Mouse (Mus musculus) embryonic facial prominence, embryonic 11.5 days (tissue): ENCODE measurements around the gene Prune2. TPM values are rescaled to one million over a fixed set of nuclear protein-coding genes. Genes with fewer than 3 reads are reported as not detected.
"Not testable (repeated sequence)": the region's sequence is repeated elsewhere in the genome, so short reads cannot be mapped to it uniquely, and the experiment has no call there.

ENCODE experiments used
- ATAC-seq: fragments of 200-750 bp; cut with Nextera tagmentation; replicated peaks from 2 replicates; pipeline ENCODE4 v1.8.0; 2017; ENCODE audit warnings: low read depth; ENCODE audit not compliant: insufficient number of reproducible peaks, low FRiP score, low TSS enrichment
- DNase-seq: peaks from one replicate; pipeline ENCODE4 v3.0.0-alpha.2; 2015; ENCODE audit warnings: low spot score
- H3K27ac ChIP-seq: fragments of 300-500 bp; sonication (generic); replicated peaks from 2 replicates; pipeline ENCODE4 v1.5.1; 2014; ENCODE audit warnings: mild to moderate bottlenecking, low read depth, low read length, control low read depth
- H3K27me3 ChIP-seq: fragments of 300-500 bp; sonication (generic); 2 replicates; pipeline ENCODE4 v1.6.1; 2014; ENCODE audit warnings: mild to moderate bottlenecking, low read length, moderate library complexity, mixed read lengths; ENCODE audit not compliant: control insufficient read depth, insufficient read depth
- H3K36me3 ChIP-seq: fragments of 300-500 bp; sonication (generic); replicated peaks from 2 replicates; pipeline ENCODE4 v1.6.1; 2014; ENCODE audit warnings: low read depth, mild to moderate bottlenecking, low read length, moderate library complexity, mixed read lengths; ENCODE audit not compliant: control insufficient read depth, insufficient read depth
- H3K4me1 ChIP-seq: fragments of 300-500 bp; sonication (generic); 2 replicates; pipeline ENCODE4 v1.6.1; 2014; ENCODE audit warnings: low read length, mixed read lengths; ENCODE audit not compliant: control insufficient read depth, insufficient read depth
- H3K4me2 ChIP-seq: fragments of 300-500 bp; sonication (generic); 2 replicates; pipeline ENCODE4 v1.6.1; 2014; ENCODE audit warnings: low read depth, mild to moderate bottlenecking, control low read depth, low read length, moderate library complexity
- H3K4me3 ChIP-seq: fragments of 300-500 bp; sonication (generic); 2 replicates; pipeline ENCODE4 v1.5.1; 2014; ENCODE audit warnings: low read depth, low read length, control low read depth
- H3K9ac ChIP-seq: fragments of 300-500 bp; sonication (generic); replicated peaks from 2 replicates; pipeline ENCODE4 v1.6.1; 2014; ENCODE audit warnings: mild to moderate bottlenecking, control low read depth, low read length
- H3K9me3 ChIP-seq: fragments of 300-500 bp; sonication (generic); replicated peaks from 2 replicates; pipeline ENCODE4 v1.6.1; 2016; ENCODE audit warnings: mild to moderate bottlenecking, low read length, inconsistent platforms, mixed read lengths; ENCODE audit not compliant: control insufficient read depth
- WGBS: fragments of 180-500 bp; shearing (Covaris S2); extraction: QIAGEN DNeasy Blood & Tissue Kit; methylation state at CpG from one replicate; pipeline ENCODE4 v1.1.7; 2014; 5-methylcytosine and 5-hydroxymethylcytosine counted together
- polyA plus RNA-seq: library from polyadenylated mRNA; unstranded; fragments of >200 nt; fragmentation: Nextera tagmentation; extraction: Ambion mirVana; gene quantifications from 2 replicates; pipeline ENCODE4 v1.2.1, GENCODE M21; 2014

Gene Prune2
- polyA plus RNA-seq, 1 experiment from 2014 or later: 1.5 TPM

DNA sequence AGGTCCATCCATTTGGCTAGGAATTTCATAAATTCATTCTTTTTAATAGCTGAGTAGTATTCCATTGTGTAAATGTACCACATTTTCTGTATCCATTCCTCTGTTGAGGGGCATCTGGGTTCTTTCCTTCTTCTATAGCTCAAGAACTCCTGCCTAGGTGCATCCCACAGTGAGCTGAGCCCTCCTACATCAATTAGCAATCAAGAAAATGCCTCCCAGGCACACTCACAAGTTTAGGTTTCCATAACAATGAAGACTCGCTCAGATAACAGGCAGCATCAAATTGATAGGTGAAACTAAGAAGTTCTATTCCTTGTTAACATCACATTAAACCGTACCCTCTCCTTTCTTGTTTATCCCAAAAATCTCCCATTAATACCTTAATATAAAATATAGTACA lies 218.6 kb downstream of the Prune2 start:
- H3K4me3 ChIP-seq, H3K27me3 ChIP-seq, H3K4me1 ChIP-seq, DNase-seq, H3K9ac ChIP-seq, ATAC-seq, H3K36me3 ChIP-seq, H3K4me2 ChIP-seq, H3K27ac ChIP-seq, H3K9me3 ChIP-seq: not testable (repeated sequence)
- 84% methylated on average over 2 of the region's 2 CpGs for WGBS

DNA sequence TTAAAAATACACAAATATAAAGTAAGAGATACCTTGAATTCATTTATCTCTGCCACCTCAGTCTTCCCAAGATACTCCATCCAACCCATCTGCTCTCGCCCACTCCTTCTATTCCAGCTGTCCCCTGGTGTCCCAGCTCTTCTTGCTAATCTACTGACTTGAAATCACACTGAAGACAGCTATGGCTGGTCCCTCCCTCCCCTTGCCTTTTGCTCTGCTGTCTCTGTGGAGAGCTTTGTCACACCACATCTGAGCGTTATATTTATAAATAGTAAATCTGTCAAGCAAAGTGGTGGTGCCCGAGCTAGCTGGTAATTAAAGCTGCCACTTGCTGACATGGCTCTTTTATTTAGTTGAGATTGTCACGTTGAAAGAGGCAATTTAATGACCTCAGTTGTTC lies 224.6 kb downstream of the Prune2 start:
- H3K9me3 ChIP-seq: no peaks in the 10 kb centered on the region
- no peaks in the 10 kb centered on the region for H3K36me3 ChIP-seq
- no peak for DNase-seq
- no peak overlapping the region for H3K27ac ChIP-seq
- H3K4me2 ChIP-seq: no peak overlapping the region
- H3K4me3 ChIP-seq: no peak overlapping the region
- WGBS: 65% methylated on average over 4 of the region's 4 CpGs
- no peak for ATAC-seq
- H3K27me3 ChIP-seq: no peaks in the 10 kb centered on the region
- no peak overlapping the region for H3K9ac ChIP-seq
- H3K4me1 ChIP-seq: no peaks in the 10 kb centered on the region

DNA sequence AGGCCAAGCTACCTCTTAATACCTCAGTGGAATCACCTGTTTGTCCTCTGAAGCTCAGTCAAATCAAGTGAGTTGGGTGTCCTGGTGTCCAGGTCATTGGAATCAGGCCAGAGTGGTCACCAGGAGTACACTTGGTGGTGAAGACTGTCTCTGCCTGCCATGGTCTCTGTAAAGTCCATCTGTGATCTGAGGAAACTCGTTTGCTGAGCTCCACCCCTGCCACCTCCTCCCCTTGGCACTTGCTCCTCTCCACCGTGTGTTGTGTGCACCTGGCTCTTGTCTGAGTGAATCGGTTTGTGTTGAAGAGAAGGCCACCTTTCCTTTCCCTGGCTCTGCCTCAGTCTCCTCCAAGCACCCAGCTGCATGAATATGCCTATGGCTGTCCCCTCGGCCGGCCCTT lies 238.8 kb downstream of the Prune2 start:
- Histone ChIP-seq H3K4me1 (no peaks in the 10 kb centered on the region), H3K9me3 (no peaks in the 10 kb centered on the region), H3K9ac (no peak overlapping the region), H3K27ac (no peak overlapping the region), H3K4me2 (no peak overlapping the region), H3K27me3 (no peaks in the 10 kb centered on the region), H3K4me3 (no peak overlapping the region), H3K36me3 (no peaks in the 10 kb centered on the region)
- WGBS: 81% methylated on average over 5 of the region's 5 CpGs
- ATAC-seq: no peak
- DNase-seq: no peak

DNA sequence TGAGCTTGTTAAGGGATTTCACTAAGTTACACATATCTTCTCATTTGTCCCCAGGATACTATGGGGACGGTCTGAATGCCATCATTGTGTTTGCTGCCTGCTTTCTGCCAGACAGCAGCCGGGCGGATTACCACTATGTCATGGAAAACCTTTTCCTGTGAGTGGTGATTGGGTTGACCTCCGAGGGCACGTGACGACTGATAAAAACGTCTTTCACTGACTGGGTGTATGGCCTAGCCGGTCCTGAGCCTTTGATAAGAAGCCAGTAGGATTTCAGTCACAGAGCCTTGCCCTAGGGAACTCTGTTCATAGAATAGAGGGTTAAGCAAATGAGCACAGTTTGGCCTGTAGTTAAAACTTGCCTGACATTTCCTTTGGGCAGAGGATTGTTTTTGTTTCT lies 243.1 kb downstream of the Prune2 start:
- Histone ChIP-seq H3K4me1 (no peaks in the 10 kb centered on the region), H3K9me3 (no peaks in the 10 kb centered on the region), H3K4me3 (no peak overlapping the region), H3K4me2 (no peak overlapping the region), H3K9ac (no peak overlapping the region), H3K36me3 (no peaks in the 10 kb centered on the region), H3K27ac (no peak overlapping the region), H3K27me3 (no peaks in the 10 kb centered on the region)
- WGBS: 22% methylated on average over 8 of the region's 8 CpGs
- no peak for ATAC-seq
- peak; percentile 3 for DNase-seq

DNA sequence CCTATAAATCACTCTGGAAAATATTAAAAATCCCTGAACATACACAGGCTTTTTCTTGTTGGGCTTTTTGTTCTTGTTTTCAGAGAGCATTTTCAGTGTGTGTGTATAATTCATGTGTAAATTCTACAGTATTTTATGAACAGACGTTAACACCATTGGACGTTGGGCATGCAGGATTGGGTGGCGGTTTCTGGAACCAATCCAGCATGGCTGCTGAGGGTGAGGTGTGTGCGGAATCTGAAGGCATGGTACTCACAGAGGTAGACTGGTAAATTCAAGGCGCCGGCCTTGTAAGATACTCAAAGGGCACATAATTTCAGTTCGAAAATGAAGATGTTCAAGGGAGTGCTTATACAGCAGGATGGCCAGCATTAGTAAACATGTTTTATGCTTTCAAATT lies 251.2 kb downstream of the Prune2 start:
- Histone ChIP-seq H3K9ac (no peak overlapping the region), H3K4me3 (no peak overlapping the region), H3K36me3 (no peaks in the 10 kb centered on the region), H3K9me3 (no peaks in the 10 kb centered on the region), H3K4me1 (no peaks in the 10 kb centered on the region), H3K27me3 (no peaks in the 10 kb centered on the region), H3K27ac (no peak overlapping the region), H3K4me2 (no peak overlapping the region)
- ATAC-seq: no peak
- 87% methylated on average over 7 of the region's 7 CpGs for WGBS
- DNase-seq: no peak

DNA sequence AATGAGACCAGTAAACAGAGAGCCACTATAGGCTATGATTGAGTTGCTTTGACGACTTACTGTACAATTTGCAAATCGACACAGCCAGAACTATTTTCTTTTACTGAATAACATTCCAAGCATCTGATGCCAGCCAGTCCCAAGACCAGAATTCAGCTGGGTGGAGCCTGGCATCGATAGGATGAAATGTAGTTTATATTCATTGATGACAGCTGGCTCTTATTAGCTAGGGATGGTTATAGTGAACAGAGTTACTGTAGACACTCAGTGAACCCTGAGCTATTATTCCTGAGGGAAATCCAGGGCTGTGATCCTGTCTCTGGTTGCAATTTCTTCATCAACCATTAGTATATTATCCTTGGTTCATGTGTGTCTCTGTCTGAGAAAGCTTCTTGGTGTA lies 254.6 kb downstream of the Prune2 start:
- Histone ChIP-seq H3K36me3 (no peaks in the 10 kb centered on the region), H3K4me3 (no peak overlapping the region), H3K27me3 (no peaks in the 10 kb centered on the region), H3K4me2 (no peak overlapping the region), H3K9ac (no peak overlapping the region), H3K9me3 (no peaks in the 10 kb centered on the region), H3K27ac (no peak overlapping the region), H3K4me1 (no peaks in the 10 kb centered on the region)
- peak; percentile 24 for DNase-seq
- ATAC-seq: no peak; the same call in 1 of the 2 replicates
- 81% methylated on average over 3 of the region's 3 CpGs for WGBS

DNA sequence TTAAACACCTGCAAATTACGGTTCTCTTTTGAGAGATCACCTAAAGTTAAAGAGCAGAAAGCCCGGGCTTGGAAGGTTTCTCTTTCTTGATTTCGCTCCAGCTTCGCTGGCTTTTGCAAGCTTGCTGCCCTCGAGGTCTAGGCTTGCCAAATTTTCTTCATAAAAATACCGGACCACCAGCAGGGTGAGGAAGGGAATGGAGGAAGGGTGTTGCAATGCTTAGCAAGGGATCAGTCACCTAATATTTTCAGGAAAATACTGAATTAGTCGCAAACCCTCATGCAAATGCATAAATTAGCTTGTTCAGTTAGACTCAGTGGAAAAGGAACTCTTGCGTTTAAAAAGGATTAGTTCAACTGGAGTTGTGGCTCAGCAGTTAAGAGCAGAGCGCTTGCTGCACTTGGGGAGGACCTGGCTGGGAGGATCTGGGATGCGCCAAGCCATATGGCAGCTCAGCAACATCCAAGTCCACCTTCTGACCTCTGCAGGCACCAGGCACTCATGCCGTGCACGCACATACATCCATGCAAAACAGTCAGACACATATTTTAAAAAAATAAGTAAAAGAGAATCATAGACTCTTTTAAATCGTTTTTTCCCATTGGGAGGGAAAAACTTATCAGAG lies 259.1 kb downstream of the Prune2 start:
- Histone ChIP-seq H3K4me2 (no peak overlapping the region), H3K36me3 (no peaks in the 10 kb centered on the region), H3K27me3 (no peaks in the 10 kb centered on the region), H3K4me1 (no peaks in the 10 kb centered on the region), H3K27ac (no peak overlapping the region), H3K9me3 (no peaks in the 10 kb centered on the region), H3K4me3 (no peak overlapping the region), H3K9ac (no peak overlapping the region)
- 83% methylated on average over 13 of the region's 13 CpGs for WGBS
- no peak for DNase-seq
- ATAC-seq: no peak

DNA sequence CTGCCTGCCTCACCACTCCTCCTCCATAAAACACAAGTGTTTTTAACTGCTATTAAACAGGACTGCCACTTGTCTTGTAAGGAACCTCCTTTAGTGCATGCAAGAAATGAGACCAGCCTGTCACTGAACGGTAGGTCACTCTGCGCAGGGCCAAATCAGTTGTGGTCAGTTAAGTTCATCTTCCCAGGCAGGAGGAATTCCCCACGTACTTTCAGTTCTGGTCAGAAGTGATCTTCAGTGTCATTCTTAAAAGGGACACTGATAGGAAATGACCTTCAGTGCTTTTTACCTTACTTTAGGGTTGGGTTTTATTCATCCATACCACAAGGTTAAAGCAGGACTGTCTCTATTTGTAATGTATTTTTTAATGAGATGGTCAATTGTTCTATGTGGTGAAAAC lies 262.3 kb downstream of the Prune2 start:
- Histone ChIP-seq H3K4me2 (no peak overlapping the region), H3K27ac (no peak overlapping the region), H3K36me3 (no peaks in the 10 kb centered on the region), H3K9me3 (no peaks in the 10 kb centered on the region), H3K27me3 (no peaks in the 10 kb centered on the region), H3K4me1 (no peaks in the 10 kb centered on the region), H3K4me3 (no peak overlapping the region), H3K9ac (no peak overlapping the region)
- no peak for DNase-seq
- 92% methylated on average over 3 of the region's 3 CpGs for WGBS
- no peak for ATAC-seq
